Mouse (Mus musculus): ENCODE results near the gene Klhl28. TPM values are rescaled to one million over a fixed set of nuclear protein-coding genes. Genes with fewer than 3 reads are reported as not detected.
A peak's percentile ranks its signal among the peaks of the same experiment; 100 is the strongest.

The Klhl28 gene
- total RNA-seq (2021): 10 to 100 TPM; 11.7 to 14.1 TPM

DNA sequence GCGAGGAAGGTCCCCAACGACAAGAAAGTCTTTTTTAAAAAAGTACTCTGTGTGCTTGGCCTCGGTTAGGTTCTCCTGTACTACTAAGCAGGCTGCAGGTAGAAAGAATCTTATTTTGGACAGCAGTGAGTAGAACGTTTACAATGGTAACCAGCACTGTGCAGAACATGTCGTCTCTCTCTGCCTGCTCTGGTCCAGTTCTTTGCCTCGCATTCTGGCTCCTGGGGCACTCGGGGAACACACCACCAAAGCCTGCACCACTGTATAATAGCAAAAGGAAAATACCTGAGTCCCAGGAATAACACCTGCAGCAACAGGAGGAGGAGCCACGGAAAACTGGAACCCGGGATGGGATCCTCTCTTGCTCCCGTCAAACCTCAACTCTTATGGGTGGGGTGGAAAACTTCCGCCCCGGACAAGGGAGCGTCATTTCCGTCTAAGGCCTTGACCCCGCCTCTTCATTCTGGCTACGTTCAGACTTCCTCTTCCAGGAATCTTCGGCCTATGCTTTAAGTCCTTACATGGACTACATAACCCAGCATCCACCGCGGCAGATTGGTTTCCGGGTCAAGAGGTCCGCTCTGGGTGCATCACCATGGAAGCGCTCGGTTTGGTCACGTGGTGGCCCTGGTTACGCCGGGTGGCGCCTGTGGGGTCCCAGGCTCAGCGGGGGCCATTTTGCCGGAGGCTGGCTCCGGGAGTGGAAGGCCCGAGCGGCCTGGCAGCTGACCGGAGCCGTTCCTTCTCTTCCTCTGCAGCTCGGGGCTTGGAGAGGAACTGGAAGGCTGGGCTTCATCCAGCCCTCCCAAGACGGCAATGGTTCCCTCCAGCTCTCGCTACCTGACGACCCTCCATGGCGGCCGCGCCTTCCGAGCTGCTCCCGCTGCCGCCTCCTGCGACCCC lies at the start of gene Klhl28, which contains the start of gene Togaram1:
TSS of gene Klhl28 (minus strand) at position 411 of the 903 bp plus-strand sequence.
TSS of gene Togaram1 (plus strand) at position 681 of the 903 bp plus-strand sequence.
- DNase-seq (ENCODE audit: low spot score): peak; percentile 99
- intact Hi-C loops (cut with DNase I): loop anchor here (2.0 to 10.0 kb wide), 4 partner anchors 47 to 209 kb away; partner anchors contain the start of genes Fkbp3, Mis18bp1 and Prpf39

- intact Hi-C loops (cut with DNase I): no loop called here
- DNase-seq (ENCODE audit: low spot score): no peak
Measured at GRCm38 (mm10) chr12:65007725-65008124, 42.4 kb upstream of the Klhl28 start.

DNA sequence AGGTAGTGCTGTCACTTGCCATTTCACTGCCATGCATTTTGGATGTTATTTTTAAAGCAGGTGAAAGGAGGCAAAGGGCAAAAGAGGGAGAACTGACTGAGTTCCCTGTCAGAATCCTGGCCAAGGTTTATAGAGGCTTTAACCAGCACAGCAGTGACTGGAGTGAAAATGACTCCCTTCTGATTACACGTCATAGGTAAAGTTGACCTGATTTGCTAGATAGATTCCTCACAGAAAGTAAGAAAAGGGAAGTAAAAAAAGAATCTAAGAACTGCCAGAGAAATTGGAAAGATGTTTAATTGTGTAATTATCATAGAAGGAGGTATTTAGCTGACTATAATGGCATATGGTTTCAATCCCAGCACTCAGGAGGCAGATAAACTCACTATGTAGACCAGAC lies 12.2 kb upstream of the Klhl28 start:
- intact Hi-C loops (cut with DNase I): loop anchor here (5.0 kb wide), 1 partner anchor 85 kb away; no protein-coding TSS in a partner anchor
- no peak for DNase-seq (ENCODE audit: low spot score)

DNA sequence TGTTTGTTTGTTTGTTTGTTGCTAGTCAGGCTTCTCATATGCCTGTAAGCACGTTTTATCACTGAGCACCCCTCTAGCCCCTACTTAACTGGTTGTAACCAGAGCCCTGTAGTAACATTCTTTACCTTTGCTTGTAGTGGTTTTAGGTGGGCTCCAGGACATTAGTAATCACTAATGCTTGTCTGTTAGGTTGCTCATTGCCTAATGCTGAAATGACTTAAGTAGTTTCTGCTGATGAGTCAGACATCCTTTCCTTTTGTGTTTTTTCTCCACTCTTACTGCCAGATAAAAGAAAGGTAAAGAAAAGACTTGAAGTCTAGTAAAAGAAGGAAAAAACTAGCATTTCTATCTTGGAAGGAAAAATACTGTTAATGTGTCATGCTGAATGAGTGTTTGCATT lies 10.9 kb upstream of the Klhl28 start:
- intact Hi-C loops (cut with DNase I): loop anchor here (5.0 kb wide), 1 partner anchor 86 kb away; no protein-coding TSS in a partner anchor
- no peak for DNase-seq (ENCODE audit: low spot score)

DNA sequence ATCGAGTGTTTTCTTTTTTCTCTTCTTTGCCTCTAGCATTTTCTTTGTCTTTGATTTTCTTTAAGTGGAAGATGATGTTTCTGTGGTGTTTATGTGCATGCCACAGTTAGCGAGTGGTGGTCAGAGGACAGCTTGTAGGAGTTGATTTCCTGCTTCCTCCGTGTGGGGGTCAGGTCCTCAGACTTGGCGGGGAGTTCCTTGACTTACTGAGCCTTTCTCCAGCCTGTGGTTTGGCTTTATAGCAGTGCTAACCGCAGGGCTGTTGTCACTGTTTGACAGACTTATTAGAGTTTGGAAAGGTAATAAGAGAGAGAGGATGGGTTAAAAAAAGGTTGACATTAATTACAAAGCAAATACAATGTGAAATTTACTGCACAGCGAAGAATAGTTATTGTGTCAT lies 10.2 kb upstream of the Klhl28 start:
- intact Hi-C loops (cut with DNase I): loop anchor here (5.0 kb wide), 1 partner anchor 87 kb away; no protein-coding TSS in a partner anchor

DNA sequence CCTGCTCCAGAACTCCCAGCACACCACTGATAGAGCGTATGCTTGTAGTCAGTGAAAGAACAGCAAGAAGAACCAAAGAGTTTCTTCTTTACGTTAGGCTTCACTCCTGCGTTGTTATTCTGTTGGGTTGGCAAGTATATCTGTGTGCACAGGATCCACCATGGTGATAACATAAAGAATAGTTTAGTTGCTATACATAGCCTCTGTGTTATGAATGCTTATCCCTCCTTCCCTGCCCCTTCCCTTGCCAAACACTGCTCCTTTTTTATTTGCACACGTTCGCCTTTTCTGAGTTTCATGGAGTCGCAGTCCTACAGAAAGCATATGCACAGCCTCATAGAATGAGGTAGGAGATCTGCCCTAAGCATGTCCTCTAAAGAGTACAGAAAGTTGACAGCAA lies 6.7 kb upstream of the Klhl28 start:
- no peak for DNase-seq (ENCODE audit: low spot score)
- intact Hi-C loops (cut with DNase I): no loop called here

More for the DNA sequence above, 10.2 kb upstream of the Klhl28 start:
- no peak for DNase-seq (ENCODE audit: low spot score)

- intact Hi-C loops (cut with DNase I): no loop called here
- no peak for DNase-seq (ENCODE audit: low spot score)
Measured at GRCm38 (mm10) chr12:64971399-64971798, 6.1 kb upstream of the Klhl28 start.

GRCm38 (mm10) chr12:64968067-64968466 lies 2.7 kb upstream of the Klhl28 start:
- intact Hi-C loops (cut with DNase I): loop anchor here (5.0 to 10.0 kb wide), 3 partner anchors 69 to 207 kb away; partner anchors contain the start of genes Fkbp3, Mis18bp1 and Prpf39
- DNase-seq (ENCODE audit: low spot score): no peak

DNA sequence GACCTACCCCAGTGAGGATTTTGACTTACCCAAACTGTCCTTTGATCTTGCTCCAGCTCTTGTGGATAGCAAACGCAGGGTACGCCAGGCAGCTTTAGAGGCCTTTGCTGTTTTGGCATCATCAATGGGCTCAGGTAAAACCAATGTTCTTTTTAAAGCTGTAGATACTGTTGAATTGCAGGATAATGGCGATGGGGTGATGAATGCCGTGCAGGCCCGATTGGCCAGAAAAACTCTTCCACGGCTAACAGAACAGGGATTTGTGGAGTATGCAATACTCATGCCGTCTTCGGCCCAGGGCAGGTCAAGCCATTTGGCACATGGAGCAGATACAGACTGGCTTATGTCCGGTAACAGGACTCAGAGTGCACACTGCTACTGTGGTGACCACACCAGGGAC lies 2.1 kb upstream of the Klhl28 start:
- intact Hi-C loops (cut with DNase I): loop anchor here (2.0 to 10.0 kb wide), 4 partner anchors 49 to 207 kb away; partner anchors contain the start of genes Fkbp3, Mis18bp1 and Prpf39
- DNase-seq (ENCODE audit: low spot score): no peak

- DNase-seq (ENCODE audit: low spot score): no peak
- intact Hi-C loops (cut with DNase I): loop anchor here (2.0 to 10.0 kb wide), 4 partner anchors 48 to 208 kb away; partner anchors contain the start of genes Fkbp3, Mis18bp1 and Prpf39
Measured at GRCm38 (mm10) chr12:64966652-64967435, 1.5 kb upstream of the Klhl28 start.

DNA sequence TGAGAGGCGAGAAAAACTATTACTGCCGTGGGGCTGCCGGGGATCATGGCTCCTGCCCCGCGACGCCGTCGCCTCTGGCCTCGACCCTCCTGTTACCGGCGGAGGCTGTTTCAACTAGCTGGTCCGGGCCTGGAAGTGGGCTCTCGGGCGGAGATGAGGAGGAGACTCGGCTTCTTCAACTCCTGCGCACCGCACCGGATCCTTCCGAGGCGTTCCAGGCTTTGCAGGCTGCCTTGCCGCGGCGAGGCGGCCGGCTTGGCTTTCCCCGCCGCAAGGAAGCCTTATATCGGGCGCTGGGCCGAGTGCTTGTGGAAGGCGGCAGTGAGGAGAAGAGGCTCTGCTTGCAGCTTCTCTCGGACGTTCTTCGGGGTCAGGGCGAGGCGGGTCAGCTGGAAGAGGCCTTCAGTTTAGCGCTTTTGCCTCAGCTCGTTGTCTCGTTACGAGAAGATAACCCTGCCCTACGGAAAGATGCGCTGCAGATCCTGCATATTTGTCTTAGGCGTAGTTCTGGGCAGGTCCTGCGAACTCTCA lies 832 bp upstream of the Klhl28 start:
- intact Hi-C loops (cut with DNase I): loop anchor here (2.0 to 10.0 kb wide), 4 partner anchors 47 to 209 kb away; partner anchors contain the start of genes Fkbp3, Mis18bp1 and Prpf39
- peak; percentile 19 for DNase-seq (ENCODE audit: low spot score)

GRCm38 (mm10) chr12:64964560-64964959 lies 774 bp downstream of the Klhl28 start:
- intact Hi-C loops (cut with DNase I): loop anchor here (10.0 kb wide), 1 partner anchor 210 kb away; the partner anchor contains the start of gene Mis18bp1
- DNase-seq (ENCODE audit: low spot score): no peak

DNA sequence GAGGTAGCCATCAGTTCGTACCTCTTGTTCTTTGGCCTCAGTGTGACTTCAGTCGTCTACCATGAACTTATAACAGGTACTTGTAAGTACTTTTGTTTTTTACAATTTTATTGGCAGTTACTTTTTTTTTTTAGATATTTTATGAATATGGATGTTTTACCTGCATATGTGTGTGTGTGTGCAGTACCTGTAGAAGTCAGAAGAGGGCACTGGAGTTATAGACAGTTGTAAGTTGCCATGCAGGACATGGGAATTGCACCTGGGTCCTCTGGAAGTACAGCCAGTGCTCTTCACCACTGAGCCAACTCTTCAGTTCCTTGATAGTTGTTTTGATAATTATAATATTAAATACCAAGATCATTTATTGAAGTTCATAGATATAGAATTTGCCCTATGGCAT lies 27.8 kb downstream of the Klhl28 start:
- DNase-seq (ENCODE audit: low spot score): no peak
- intact Hi-C loops (cut with DNase I): no loop called here

DNA sequence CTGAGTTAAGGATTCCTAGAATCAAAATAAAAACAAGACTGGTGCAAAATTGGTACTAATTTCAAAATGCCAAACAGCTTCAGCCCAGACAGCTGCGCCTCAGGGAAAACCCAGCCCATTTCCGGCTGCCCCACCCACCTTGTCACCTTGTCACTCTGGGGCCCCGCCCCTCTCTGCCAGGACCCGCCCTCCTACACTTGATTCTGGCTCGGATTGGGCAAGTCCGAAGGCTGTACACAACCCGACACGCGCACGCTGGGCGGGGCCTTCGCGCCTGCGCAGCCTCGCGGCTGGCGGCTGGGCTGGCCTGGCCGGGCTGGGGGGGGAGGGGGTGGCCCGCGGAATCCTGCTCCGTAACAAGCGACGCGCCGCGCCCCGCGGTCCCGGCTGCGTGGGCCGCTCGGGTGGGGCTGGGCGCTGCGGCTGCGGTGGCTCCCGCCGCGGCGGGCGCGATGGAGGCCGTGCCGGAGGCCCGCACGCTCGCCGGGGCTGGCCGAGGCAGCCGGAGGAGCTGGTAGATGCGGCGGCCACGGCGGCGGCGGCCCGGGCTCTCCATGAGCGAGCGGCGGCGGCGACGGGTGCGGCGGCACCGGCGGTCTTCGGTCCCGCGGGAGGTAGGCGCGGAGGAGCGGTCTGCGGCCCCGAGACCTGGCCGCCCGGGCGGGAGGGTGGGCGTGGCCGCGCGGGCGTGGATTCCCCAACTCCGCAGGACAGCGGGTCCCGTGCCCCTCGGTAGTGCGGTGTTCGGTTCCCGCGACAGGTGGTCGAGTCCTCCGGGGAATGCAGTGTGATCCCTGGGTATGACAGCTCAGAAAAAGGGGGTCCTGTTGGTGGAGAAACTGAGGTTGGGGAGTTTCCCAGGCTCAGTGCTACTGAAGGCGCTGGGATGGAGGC lies 47.5 kb downstream of the Klhl28 start, which contains the start of gene Gm527:
TSS of gene Gm527 (plus strand) at position 329 of the 894 bp plus-strand sequence.
- intact Hi-C loops (cut with DNase I): loop anchor here (2.0 kb wide), 1 partner anchor 49 kb away; no protein-coding TSS in a partner anchor
- DNase-seq (ENCODE audit: low spot score): peak; percentile 91

DNA sequence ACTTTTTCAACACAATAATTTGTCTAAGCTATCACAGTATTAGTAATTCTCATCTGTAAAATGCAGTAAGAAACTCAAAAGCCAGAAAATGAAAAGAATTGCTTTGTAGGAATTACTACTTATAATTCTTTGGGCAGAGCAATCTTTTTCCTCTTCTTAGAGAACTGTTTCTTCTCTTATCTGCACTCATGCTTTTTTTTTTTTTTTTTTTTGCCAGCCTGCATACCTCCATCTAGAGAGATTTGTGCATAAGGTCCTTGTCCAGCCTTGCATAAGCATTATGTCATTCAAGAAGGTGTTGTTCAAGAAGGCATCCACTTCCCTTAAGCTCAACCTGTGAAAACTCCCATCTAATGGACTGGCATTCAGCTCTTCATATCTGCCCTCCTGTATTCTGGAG lies 48.6 kb downstream of the Klhl28 start:
- no peak for DNase-seq (ENCODE audit: low spot score)
- intact Hi-C loops (cut with DNase I): no loop called here

GRCm38 (mm10) chr12:64912996-64913395 lies 52.3 kb downstream of the Klhl28 start:
- DNase-seq (ENCODE audit: low spot score): no peak
- intact Hi-C loops (cut with DNase I): no loop called here

GRCm38 (mm10) chr12:64903186-64903585 lies 62.1 kb downstream of the Klhl28 start:
- intact Hi-C loops (cut with DNase I): no loop called here
- DNase-seq (ENCODE audit: low spot score): no peak

- intact Hi-C loops (cut with DNase I): no loop called here
- DNase-seq (ENCODE audit: low spot score): peak; percentile 54
Measured at GRCm38 (mm10) chr12:64902506-64902905, 62.8 kb downstream of the Klhl28 start.

Data from heart, postnatal 25 days (tissue).